Mouse (Mus musculus) forebrain, embryonic 15.5 days (tissue): Measurements from ENCODE around the gene Srp54a. TPM values are rescaled to one million over a fixed set of nuclear protein-coding genes. Genes with fewer than 3 reads are reported as not detected.
A peak's percentile ranks its signal among the peaks of the same experiment; 100 is the strongest.
"Not testable (repeated sequence)": the region's sequence is repeated elsewhere in the genome, so short reads cannot be mapped to it uniquely, and the experiment has no call there.

Experiments used
- ATAC-seq: fragments of 200-750 bp; cut with Nextera tagmentation; replicated peaks from 2 replicates; pipeline ENCODE4 v1.8.0; 2017; ENCODE audit warnings: mild to moderate bottlenecking, moderate TSS enrichment, moderate library complexity
- H3K27ac ChIP-seq: fragments of 300-500 bp; sonication (generic); replicated peaks from 2 replicates; pipeline ENCODE4 v1.5.1; 2015; ENCODE audit warnings: mild to moderate bottlenecking, inconsistent platforms
- H3K27me3 ChIP-seq: fragments of 300-500 bp; sonication (generic); 2 replicates; pipeline ENCODE4 v1.6.1; 2015; ENCODE audit warnings: inconsistent platforms
- H3K36me3 ChIP-seq: fragments of 300-500 bp; sonication (generic); 2 replicates; pipeline ENCODE4 v1.6.1; 2015; ENCODE audit warnings: mild to moderate bottlenecking, inconsistent platforms
- H3K4me1 ChIP-seq: fragments of 300-500 bp; sonication (generic); 2 replicates; pipeline ENCODE4 v1.6.1; 2015; ENCODE audit warnings: inconsistent platforms
- H3K4me2 ChIP-seq: fragments of 300-500 bp; sonication (generic); replicated peaks from 2 replicates; pipeline ENCODE4 v1.6.1; 2015; ENCODE audit warnings: mild to moderate bottlenecking, inconsistent platforms
- H3K4me3 ChIP-seq: fragments of 300-500 bp; sonication (generic); 2 replicates; pipeline ENCODE4 v1.5.1; 2015; ENCODE audit warnings: mild to moderate bottlenecking, inconsistent platforms
- H3K9ac ChIP-seq: fragments of 300-500 bp; sonication (generic); replicated peaks from 2 replicates; pipeline ENCODE4 v1.6.1; 2015; ENCODE audit warnings: mild to moderate bottlenecking, inconsistent platforms
- H3K9me3 ChIP-seq: fragments of 300-500 bp; sonication (generic); 2 replicates; pipeline ENCODE4 v1.6.1; 2016; ENCODE audit warnings: inconsistent platforms
- WGBS: fragments of 180-500 bp; shearing (Covaris S2); methylation state at CpG from one replicate; pipeline ENCODE4 v1.1.7; 2015; ENCODE audit warnings: mixed read lengths; 5-methylcytosine and 5-hydroxymethylcytosine counted together
- polyA plus RNA-seq: library from polyadenylated mRNA; unstranded; fragments of >200 nt; fragmentation: Nextera tagmentation; extraction: Ambion mirVana; gene quantifications from 2 replicates; pipeline ENCODE4 v1.2.1, GENCODE M21; 2015

Srp54a gene
- polyA plus RNA-seq, 1 experiment from 2014 or later = 213 TPM

- H3K4me2 ChIP-seq, H3K36me3 ChIP-seq, H3K9ac ChIP-seq, H3K9me3 ChIP-seq, H3K27ac ChIP-seq, H3K4me1 ChIP-seq, H3K27me3 ChIP-seq: not testable (repeated sequence)
- peak within 1 kb of the TSS; percentile 31 for H3K4me3 ChIP-seq
- ATAC-seq = peak; percentile 99
- no CpG with 5 or more reads among the region's 57 CpGs for WGBS
These were observed 74.7 kb downstream of the Srp54a start, which contains the start of gene Srp54b for GRCm38 (mm10) chr12:55154559-55155448. TSS of gene Srp54b (plus strand) at chr12:55155104.

DNA sequence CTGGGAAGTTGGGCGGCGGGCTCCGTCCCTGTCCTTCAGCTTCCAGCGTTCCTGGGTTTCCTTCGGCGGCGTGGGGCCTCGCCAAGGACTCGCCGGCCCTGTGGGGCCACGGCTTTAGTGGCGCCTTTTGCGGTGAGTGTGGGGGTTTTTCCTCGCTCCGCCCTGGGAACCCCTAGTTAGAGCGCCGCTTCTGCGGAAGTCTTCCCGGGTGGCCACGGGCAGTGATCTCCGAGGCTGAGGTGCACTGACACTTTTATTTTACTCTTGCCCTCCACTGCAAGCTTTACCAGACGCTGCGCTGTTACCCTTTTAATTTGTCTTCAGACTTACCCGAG, 75.4 kb downstream of the Srp54a start:
- not testable (repeated sequence) for H3K9ac ChIP-seq, H3K27me3 ChIP-seq, H3K4me1 ChIP-seq, H3K4me2 ChIP-seq, ATAC-seq, H3K27ac ChIP-seq, H3K9me3 ChIP-seq, H3K36me3 ChIP-seq
- WGBS = 1% methylated on average over 10 of the region's 24 CpGs
- H3K4me3 ChIP-seq = peak overlapping the region; percentile 31

Other genes starting within 250 kb of the Srp54a start
- 320 and 350 TPM in 2 replicates for gene Cfl2, start 217.4 kb upstream of the Srp54a start, polyA plus RNA-seq
- not detected in 2 replicates for gene Gm20403, start 93.7 kb upstream of the Srp54a start, polyA plus RNA-seq
- gene Baz1a, start 65.9 kb upstream of the Srp54a start, polyA plus RNA-seq = 15.2 and 18.5 TPM in 2 replicates
- 33.6 and 36.4 TPM in 2 replicates for gene 2700097O09Rik, start 152 bp upstream of the Srp54a start, polyA plus RNA-seq
- gene Fam177a, start 44.2 kb downstream of the Srp54a start, polyA plus RNA-seq = 48.5 and 49.9 TPM in 2 replicates
- 68.3 and 71.9 TPM in 2 replicates for gene Srp54b, start 74.8 kb downstream of the Srp54a start, polyA plus RNA-seq
- not detected in 2 replicates for gene 1700047I17Rik2, start 119.3 kb downstream of the Srp54a start, polyA plus RNA-seq
- 80.4 and 83.1 TPM in 2 replicates for gene Srp54c, start 149.9 kb downstream of the Srp54a start, polyA plus RNA-seq
- gene 1110008L16Rik, start 219.3 kb downstream of the Srp54a start, polyA plus RNA-seq = 10.7 and 12.2 TPM in 2 replicates
- 23.1 and 23.7 TPM in 2 replicates for gene Ppp2r3c, start 222.7 kb downstream of the Srp54a start, polyA plus RNA-seq